Mouse (Mus musculus): Measurements from ENCODE around the gene Cnr2. TPM values are rescaled to one million over a fixed set of nuclear protein-coding genes. Genes with fewer than 3 reads are reported as not detected.

Gene Cnr2
- polyA plus RNA-seq, 1 experiment, result 0.38 TPM

DNA sequence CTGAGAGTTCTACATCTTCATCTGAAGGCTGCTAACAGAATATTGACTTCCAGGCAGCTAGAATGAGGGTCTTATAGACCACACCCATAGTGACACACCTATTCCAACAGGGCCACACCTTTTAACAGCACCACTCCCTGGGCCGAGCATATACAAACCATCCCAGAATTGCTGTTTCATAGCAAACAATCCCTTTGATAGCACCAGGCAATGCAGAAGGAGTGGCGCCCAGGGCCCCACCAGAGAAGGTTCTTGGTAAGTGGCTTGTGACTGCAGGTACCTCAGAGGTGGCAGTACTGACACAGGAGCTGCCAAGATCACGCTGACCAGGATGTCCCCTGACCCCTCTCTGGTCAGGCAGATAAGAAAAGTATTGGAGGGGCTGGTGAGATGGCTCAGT, 58.0 kb downstream of the Cnr2 start:
- Histone ChIP-seq H3K4me3 (ENCODE audit: control insufficient read depth, low read depth, low read length) (no peak overlapping the region), H3K27ac (ENCODE audit: control insufficient read depth, insufficient read depth, low read depth, low read length) (no peak overlapping the region), H3K36me3 (ENCODE audit: control insufficient read depth, insufficient read depth, low read length) (no peaks in the 10 kb centered on the region), H3K27me3 (ENCODE audit: control insufficient read depth, insufficient read depth, low read length) (no peaks in the 10 kb centered on the region), H3K4me1 (ENCODE audit: control insufficient read depth, insufficient read depth, low read length) (peaks cover 2% of the 10 kb centered on the region; the same call in 1 of the 2 replicates)
- no peak for TF ChIP-seq CTCF (IDR thresholded peaks at IDR 0.05; ENCODE audit: control insufficient read depth, insufficient read depth, insufficient replicate concordance, low read depth, low read length)
- no peak for TF ChIP-seq POLR2A (IDR thresholded peaks at IDR 0.05; ENCODE audit: control insufficient read depth, low read depth, low read length)

GRCm38 (mm10) chr4:135954241-135954640, 59.0 kb downstream of the Cnr2 start:
- H3K4me1 ChIP-seq (ENCODE audit: control insufficient read depth, insufficient read depth, low read length), result peaks cover 2% of the 10 kb centered on the region; the same call in 1 of the 2 replicates
- H3K27me3 ChIP-seq (ENCODE audit: control insufficient read depth, insufficient read depth, low read length), result no peaks in the 10 kb centered on the region
- H3K27ac ChIP-seq (ENCODE audit: control insufficient read depth, insufficient read depth, low read depth, low read length), result no peak overlapping the region
- TF ChIP-seq POLR2A (IDR thresholded peaks at IDR 0.05; ENCODE audit: control insufficient read depth, low read depth, low read length) (no peak), CTCF (IDR thresholded peaks at IDR 0.05; ENCODE audit: control insufficient read depth, insufficient read depth, insufficient replicate concordance, low read depth, low read length) (peak; percentile 89; the same call in 1 of the 2 replicates)
- H3K36me3 ChIP-seq (ENCODE audit: control insufficient read depth, insufficient read depth, low read length), result no peaks in the 10 kb centered on the region
- no peak overlapping the region for H3K4me3 ChIP-seq (ENCODE audit: control insufficient read depth, low read depth, low read length)

- Histone ChIP-seq H3K27ac (ENCODE audit: control insufficient read depth, insufficient read depth, low read depth, low read length) (no peak overlapping the region), H3K4me3 (ENCODE audit: control insufficient read depth, low read depth, low read length) (no peak overlapping the region), H3K4me1 (ENCODE audit: control insufficient read depth, insufficient read depth, low read length) (peaks cover 2% of the 10 kb centered on the region; the same call in 1 of the 2 replicates), H3K27me3 (ENCODE audit: control insufficient read depth, insufficient read depth, low read length) (no peaks in the 10 kb centered on the region), H3K36me3 (ENCODE audit: control insufficient read depth, insufficient read depth, low read length) (no peaks in the 10 kb centered on the region)
- TF ChIP-seq POLR2A (IDR thresholded peaks at IDR 0.05; ENCODE audit: control insufficient read depth, low read depth, low read length) (no peak), CTCF (IDR thresholded peaks at IDR 0.05; ENCODE audit: control insufficient read depth, insufficient read depth, insufficient replicate concordance, low read depth, low read length) (no peak)
Observed at GRCm38 (mm10) chr4:135955886-135956285, 60.7 kb downstream of the Cnr2 start.

DNA sequence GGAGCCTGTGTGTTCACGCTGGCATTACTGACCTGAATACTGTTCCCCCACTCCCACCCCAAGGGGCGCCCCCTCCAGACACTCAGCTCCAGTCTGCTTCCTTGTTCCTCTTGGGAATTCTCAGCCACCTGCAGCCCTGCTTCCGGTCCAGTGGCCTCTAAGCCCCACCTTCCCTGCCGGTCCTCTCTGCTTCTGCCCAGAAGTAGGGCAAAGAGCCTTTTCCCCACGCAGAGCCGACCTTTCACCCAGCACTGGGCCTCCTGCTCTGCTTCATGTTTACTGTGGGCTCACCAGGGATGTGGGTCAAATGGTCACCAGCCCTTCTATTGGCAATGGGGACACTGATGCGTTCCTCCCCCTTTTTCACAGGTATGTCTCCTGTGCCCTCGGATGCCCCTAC, 63.2 kb downstream of the Cnr2 start:
- TF ChIP-seq CTCF (IDR thresholded peaks at IDR 0.05; ENCODE audit: control insufficient read depth, insufficient read depth, insufficient replicate concordance, low read depth, low read length), result no peak
- TF ChIP-seq POLR2A (IDR thresholded peaks at IDR 0.05; ENCODE audit: control insufficient read depth, low read depth, low read length), result no peak
- Histone ChIP-seq H3K27ac (ENCODE audit: control insufficient read depth, insufficient read depth, low read depth, low read length) (no peak overlapping the region), H3K4me1 (ENCODE audit: control insufficient read depth, insufficient read depth, low read length) (no peaks in the 10 kb centered on the region), H3K4me3 (ENCODE audit: control insufficient read depth, low read depth, low read length) (no peak overlapping the region), H3K36me3 (ENCODE audit: control insufficient read depth, insufficient read depth, low read length) (no peaks in the 10 kb centered on the region), H3K27me3 (ENCODE audit: control insufficient read depth, insufficient read depth, low read length) (no peaks in the 10 kb centered on the region)

DNA sequence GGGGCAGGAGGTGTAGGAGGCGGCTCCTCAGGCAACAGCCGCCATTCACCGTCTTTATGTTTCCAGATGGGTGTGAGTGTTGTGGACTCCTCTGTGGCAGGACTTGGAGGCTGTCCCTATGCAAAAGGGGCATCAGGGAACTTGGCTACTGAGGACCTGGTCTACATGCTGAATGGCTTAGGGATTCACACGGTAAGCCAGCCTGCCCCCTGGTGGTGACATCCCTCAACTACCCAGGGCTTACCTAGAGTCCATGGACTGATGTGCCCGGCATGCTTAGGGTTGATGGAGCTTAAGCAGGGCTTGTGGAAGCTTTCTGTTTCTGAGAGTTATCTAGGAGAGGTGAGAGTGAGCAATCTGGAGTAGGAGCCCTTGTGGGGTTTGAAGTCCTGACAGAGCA, 65.5 kb downstream of the Cnr2 start:
- H3K36me3 ChIP-seq (ENCODE audit: control insufficient read depth, insufficient read depth, low read length), result no peaks in the 10 kb centered on the region
- TF ChIP-seq CTCF (IDR thresholded peaks at IDR 0.05; ENCODE audit: control insufficient read depth, insufficient read depth, insufficient replicate concordance, low read depth, low read length) (peak; percentile 96; the same call in 1 of the 2 replicates), POLR2A (IDR thresholded peaks at IDR 0.05; ENCODE audit: control insufficient read depth, low read depth, low read length) (no peak)
- peaks cover 9% of the 10 kb centered on the region for H3K4me1 ChIP-seq (ENCODE audit: control insufficient read depth, insufficient read depth, low read length)
- H3K27me3 ChIP-seq (ENCODE audit: control insufficient read depth, insufficient read depth, low read length), result no peaks in the 10 kb centered on the region
- H3K4me3 ChIP-seq (ENCODE audit: control insufficient read depth, low read depth, low read length), result no peak overlapping the region
- H3K27ac ChIP-seq (ENCODE audit: control insufficient read depth, insufficient read depth, low read depth, low read length), result no peak overlapping the region

DNA sequence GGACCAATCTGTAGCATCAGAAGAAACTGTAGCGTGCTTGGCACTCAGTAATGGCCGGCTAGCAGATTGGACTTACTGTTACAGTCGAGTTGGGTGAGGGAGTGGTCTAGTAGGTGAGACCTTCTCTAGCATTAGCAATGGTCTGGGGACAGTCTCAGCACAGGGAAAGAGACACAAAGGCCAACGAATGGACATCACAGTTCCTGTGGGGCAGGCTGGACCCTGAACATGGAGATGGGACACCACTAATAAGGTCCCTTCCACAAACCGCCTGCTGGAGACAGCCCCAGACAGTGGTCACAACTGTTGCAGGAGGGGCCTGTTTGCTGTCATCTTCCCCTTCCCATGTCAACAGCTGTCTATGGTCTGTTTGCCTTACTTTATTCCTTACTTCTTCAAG, 66.5 kb downstream of the Cnr2 start:
- no peaks in the 10 kb centered on the region for H3K36me3 ChIP-seq (ENCODE audit: control insufficient read depth, insufficient read depth, low read length)
- TF ChIP-seq POLR2A (IDR thresholded peaks at IDR 0.05; ENCODE audit: control insufficient read depth, low read depth, low read length) (no peak), CTCF (IDR thresholded peaks at IDR 0.05; ENCODE audit: control insufficient read depth, insufficient read depth, insufficient replicate concordance, low read depth, low read length) (no peak)
- peaks cover 9% of the 10 kb centered on the region for H3K4me1 ChIP-seq (ENCODE audit: control insufficient read depth, insufficient read depth, low read length)
- no peak overlapping the region for H3K27ac ChIP-seq (ENCODE audit: control insufficient read depth, insufficient read depth, low read depth, low read length)
- no peak overlapping the region for H3K4me3 ChIP-seq (ENCODE audit: control insufficient read depth, low read depth, low read length)
- H3K27me3 ChIP-seq (ENCODE audit: control insufficient read depth, insufficient read depth, low read length), result no peaks in the 10 kb centered on the region

- Histone ChIP-seq H3K36me3 (ENCODE audit: control insufficient read depth, insufficient read depth, low read length) (no peaks in the 10 kb centered on the region), H3K4me3 (ENCODE audit: control insufficient read depth, low read depth, low read length) (no peak overlapping the region), H3K27me3 (ENCODE audit: control insufficient read depth, insufficient read depth, low read length) (no peaks in the 10 kb centered on the region), H3K27ac (ENCODE audit: control insufficient read depth, insufficient read depth, low read depth, low read length) (no peak overlapping the region), H3K4me1 (ENCODE audit: control insufficient read depth, insufficient read depth, low read length) (peaks cover 9% of the 10 kb centered on the region)
- TF ChIP-seq CTCF (IDR thresholded peaks at IDR 0.05; ENCODE audit: control insufficient read depth, insufficient read depth, insufficient replicate concordance, low read depth, low read length) (no peak), POLR2A (IDR thresholded peaks at IDR 0.05; ENCODE audit: control insufficient read depth, low read depth, low read length) (no peak)
Observed at GRCm38 (mm10) chr4:135962198-135962597, 67.0 kb downstream of the Cnr2 start.

- TF ChIP-seq POLR2A (IDR thresholded peaks at IDR 0.05; ENCODE audit: control insufficient read depth, low read depth, low read length) (no peak), CTCF (IDR thresholded peaks at IDR 0.05; ENCODE audit: control insufficient read depth, insufficient read depth, insufficient replicate concordance, low read depth, low read length) (no peak)
- Histone ChIP-seq H3K27me3 (ENCODE audit: control insufficient read depth, insufficient read depth, low read length) (no peaks in the 10 kb centered on the region), H3K4me3 (ENCODE audit: control insufficient read depth, low read depth, low read length) (peak overlapping the region; percentile 86), H3K4me1 (ENCODE audit: control insufficient read depth, insufficient read depth, low read length) (peaks cover 9% of the 10 kb centered on the region), H3K36me3 (ENCODE audit: control insufficient read depth, insufficient read depth, low read length) (no peaks in the 10 kb centered on the region), H3K27ac (ENCODE audit: control insufficient read depth, insufficient read depth, low read depth, low read length) (peak overlapping the region; percentile 80)
Observed at GRCm38 (mm10) chr4:135962946-135963345, 67.8 kb downstream of the Cnr2 start.
